Mouse (Mus musculus): ENCODE data around the gene Ccl28.
"Not testable (repeated sequence)": the region's sequence is repeated elsewhere in the genome, so short reads cannot be mapped to it uniquely, and the experiment has no call there.

- TF ChIP-seq CTCF, POLR2A (IDR thresholded peaks at IDR 0.05; ENCODE audit: insufficient read depth, low read depth, low read length): not testable (repeated sequence)
These were observed 24.1 kb upstream of the Ccl28 start for GRCm38 (mm10) chr13:119599498-119599897.
